Mouse (Mus musculus) liver, embryonic 11.5 days (tissue): Measurements from ENCODE around the gene Sipa1. TPM values are rescaled to one million over a fixed set of nuclear protein-coding genes. Genes with fewer than 3 reads are reported as not detected.

Experiments used
- ATAC-seq: fragments of 200-750 bp; cut with Nextera tagmentation; replicated peaks from 2 replicates; pipeline ENCODE4 v1.8.0; 2017; ENCODE audit warnings: moderate number of reproducible peaks, mild to moderate bottlenecking, moderate TSS enrichment, moderate library complexity; ENCODE audit not compliant: low FRiP score
- DNase-seq: peaks from one replicate; pipeline ENCODE4 v3.0.0-alpha.2; 2017; ENCODE audit warnings: low spot score
- H3K27ac ChIP-seq: fragments of 300-500 bp; sonication (generic); 2 replicates; pipeline ENCODE4 v1.5.1; 2014; ENCODE audit warnings: mild to moderate bottlenecking, low read depth, low read length, control low read depth
- H3K27me3 ChIP-seq: fragments of 300-500 bp; sonication (generic); replicated peaks from 2 replicates; pipeline ENCODE4 v1.6.1; 2014; ENCODE audit warnings: low read length, mixed read lengths; ENCODE audit not compliant: control insufficient read depth, insufficient read depth
- H3K36me3 ChIP-seq: fragments of 300-500 bp; sonication (generic); 2 replicates; pipeline ENCODE4 v1.6.1; 2014; ENCODE audit warnings: mild to moderate bottlenecking, low read length, moderate library complexity, mixed read lengths; ENCODE audit not compliant: control insufficient read depth, insufficient read depth
- H3K4me1 ChIP-seq: fragments of 300-500 bp; sonication (generic); replicated peaks from 2 replicates; pipeline ENCODE4 v1.6.1; 2014; ENCODE audit warnings: low read length, mixed read lengths; ENCODE audit not compliant: control insufficient read depth, insufficient read depth
- H3K4me2 ChIP-seq: fragments of 300-500 bp; sonication (generic); 2 replicates; pipeline ENCODE4 v1.6.1; 2014; ENCODE audit warnings: mild to moderate bottlenecking, control low read depth, moderate library complexity
- H3K4me3 ChIP-seq: fragments of 300-500 bp; sonication (generic); 2 replicates; pipeline ENCODE4 v1.5.1; 2014; ENCODE audit warnings: low read depth, low read length, control low read depth
- H3K9ac ChIP-seq: fragments of 300-500 bp; sonication (generic); 2 replicates; pipeline ENCODE4 v1.6.1; 2014; ENCODE audit warnings: low read depth, low read length, control low read depth
- H3K9me3 ChIP-seq: fragments of 300-500 bp; sonication (generic); 2 replicates; pipeline ENCODE4 v1.6.1; 2016; ENCODE audit warnings: low read length, inconsistent platforms, mixed read lengths; ENCODE audit not compliant: control insufficient read depth
- WGBS: fragments of 180-500 bp; shearing (Covaris S2); extraction: QIAGEN DNeasy Blood & Tissue Kit; methylation state at CpG from one replicate; pipeline ENCODE4 v1.1.7; 2014; 5-methylcytosine and 5-hydroxymethylcytosine counted together
- polyA plus RNA-seq: library from polyadenylated mRNA; unstranded; fragments of >200 nt; fragmentation: Nextera tagmentation; extraction: Ambion mirVana; gene quantifications from 2 replicates; pipeline ENCODE4 v1.2.1, GENCODE M21; 2014

Sipa1 gene
- polyA plus RNA-seq, 1 experiment from 2014 or later = 32.3 TPM

GRCm38 (mm10) chr19:5695849-5696462 lies 32.4 kb upstream of the Sipa1 start:
- 0 out of 2 replicates have a peak overlapping the region, but pooled peaks have one; percentile 26 for H3K4me2 ChIP-seq
- H3K4me3 ChIP-seq = no peak overlapping the region

GRCm38 (mm10) chr19:5693801-5694200 lies 30.3 kb upstream of the Sipa1 start:
- Histone ChIP-seq H3K36me3 (peaks cover 35% of the 10 kb centered on the region), H3K27me3 (no peaks in the 10 kb centered on the region), H3K9me3 (no peaks in the 10 kb centered on the region), H3K4me2 (no peak overlapping the region), H3K9ac (no peak overlapping the region), H3K4me1 (peaks cover 30% of the 10 kb centered on the region), H3K27ac (no peak overlapping the region), H3K4me3 (no peak overlapping the region)
- DNase-seq (no peak), ATAC-seq (no peak)
- WGBS = 91% methylated on average over 6 of the region's 6 CpGs

More at GRCm38 (mm10) chr19:5695849-5696462, 32.4 kb upstream of the Sipa1 start:
- Histone ChIP-seq H3K27ac (no peak overlapping the region), H3K9me3 (no peaks in the 10 kb centered on the region), H3K27me3 (no peaks in the 10 kb centered on the region), H3K9ac (no peak overlapping the region), H3K36me3 (peaks cover 44% of the 10 kb centered on the region), H3K4me1 (peaks cover 21% of the 10 kb centered on the region)
- DNase-seq (no peak), ATAC-seq (no peak)
- WGBS = 52% methylated on average over 41 of the region's 41 CpGs

DNA sequence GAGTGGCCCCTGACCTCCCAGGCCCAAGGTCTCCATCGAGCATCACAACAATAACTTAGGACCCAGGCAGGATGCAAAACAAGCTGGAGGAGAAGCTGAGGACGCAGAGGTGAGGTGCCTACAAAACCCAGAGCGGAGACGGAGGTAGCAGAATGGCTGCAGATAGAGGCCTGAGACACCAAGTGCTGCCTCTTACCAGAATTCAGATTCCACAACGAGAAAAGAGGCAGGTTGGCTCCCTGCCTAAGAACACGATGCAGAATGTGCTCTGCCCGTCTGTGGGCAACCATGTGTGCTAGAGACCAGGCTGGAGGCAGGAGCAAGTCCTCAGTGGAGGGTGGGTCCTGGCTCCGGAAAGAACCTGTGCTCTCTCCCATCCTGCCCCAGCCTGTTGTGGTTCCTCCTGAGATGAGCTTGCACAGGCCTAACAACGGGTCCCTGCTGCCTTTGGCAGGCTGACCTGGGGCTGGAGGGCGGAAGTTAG lies 29.4 kb upstream of the Sipa1 start:
- ATAC-seq (no peak), DNase-seq (no peak)
- H3K9me3 ChIP-seq = no peaks in the 10 kb centered on the region
- no peaks in the 10 kb centered on the region for H3K27me3 ChIP-seq
- peak overlapping the region; percentile 96 for H3K4me3 ChIP-seq
- peaks cover 29% of the 10 kb centered on the region for H3K36me3 ChIP-seq
- H3K9ac ChIP-seq = peak overlapping the region; percentile 91; the same call in 1 of the 2 replicates
- 68% methylated on average over 10 of the region's 10 CpGs for WGBS
- H3K4me1 ChIP-seq = peaks cover 32% of the 10 kb centered on the region
- H3K27ac ChIP-seq = peak overlapping the region; percentile 28
- H3K4me2 ChIP-seq = peak overlapping the region; percentile 99

GRCm38 (mm10) chr19:5692086-5692912 lies 28.8 kb upstream of the Sipa1 start:
- 48% methylated on average over 10 of the region's 10 CpGs for WGBS
- Histone ChIP-seq H3K9ac (peak overlapping the region; percentile 91; the same call in 1 of the 2 replicates), H3K27me3 (no peaks in the 10 kb centered on the region), H3K4me1 (peaks cover 39% of the 10 kb centered on the region), H3K27ac (peak overlapping the region; percentile 28), H3K4me2 (peak overlapping the region; percentile 99), H3K9me3 (no peaks in the 10 kb centered on the region), H3K4me3 (peak overlapping the region; percentile 96), H3K36me3 (peaks cover 24% of the 10 kb centered on the region)
- DNase-seq (no peak), ATAC-seq (no peak)

DNA sequence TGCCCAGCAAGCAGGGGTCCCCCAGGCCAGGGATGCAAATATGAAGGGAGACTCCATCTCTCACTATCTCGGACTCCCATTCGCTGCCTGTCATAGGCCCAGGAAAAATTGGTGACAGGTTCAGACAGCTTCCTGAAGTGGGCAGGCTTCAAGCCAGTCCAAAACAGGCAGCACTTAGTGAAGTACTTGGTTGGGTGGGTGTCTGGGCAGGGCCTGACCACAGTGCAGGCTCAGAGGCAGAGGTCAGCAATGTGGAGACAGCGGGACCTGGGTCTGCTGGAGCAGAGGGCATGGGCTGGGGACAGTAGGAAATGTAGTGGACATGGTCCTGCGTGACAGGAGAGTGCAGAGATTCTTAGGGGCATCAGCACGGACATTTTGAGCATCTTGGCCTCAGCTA lies 28.1 kb upstream of the Sipa1 start:
- H3K4me3 ChIP-seq = peak overlapping the region; percentile 96
- H3K4me2 ChIP-seq = peak overlapping the region; percentile 99
- peak overlapping the region; percentile 28; the same call in 1 of the 2 replicates for H3K27ac ChIP-seq
- 59% methylated on average over 5 of the region's 5 CpGs for whole genome bisulfite sequencing
- ATAC-seq (no peak), DNase-seq (no peak)
- H3K9me3 ChIP-seq = no peaks in the 10 kb centered on the region
- no peaks in the 10 kb centered on the region for H3K27me3 ChIP-seq
- H3K4me1 ChIP-seq = peaks cover 44% of the 10 kb centered on the region
- H3K36me3 ChIP-seq = peaks cover 20% of the 10 kb centered on the region
- peak overlapping the region; percentile 91 for H3K9ac ChIP-seq

GRCm38 (mm10) chr19:5690343-5690735 lies 26.8 kb upstream of the Sipa1 start:
- H3K27me3 ChIP-seq = no peaks in the 10 kb centered on the region
- peak overlapping the region; percentile 91 for H3K9ac ChIP-seq
- H3K4me2 ChIP-seq = peak overlapping the region; percentile 99
- H3K4me1 ChIP-seq = peaks cover 40% of the 10 kb centered on the region
- WGBS = 56% methylated on average over 15 of the region's 15 CpGs
- H3K27ac ChIP-seq = peak overlapping the region; percentile 87
- H3K4me3 ChIP-seq = peak overlapping the region; percentile 96
- peaks cover 28% of the 10 kb centered on the region for H3K36me3 ChIP-seq
- ATAC-seq = no peak
- no peak for DNase-seq
- no peaks in the 10 kb centered on the region for H3K9me3 ChIP-seq

DNA sequence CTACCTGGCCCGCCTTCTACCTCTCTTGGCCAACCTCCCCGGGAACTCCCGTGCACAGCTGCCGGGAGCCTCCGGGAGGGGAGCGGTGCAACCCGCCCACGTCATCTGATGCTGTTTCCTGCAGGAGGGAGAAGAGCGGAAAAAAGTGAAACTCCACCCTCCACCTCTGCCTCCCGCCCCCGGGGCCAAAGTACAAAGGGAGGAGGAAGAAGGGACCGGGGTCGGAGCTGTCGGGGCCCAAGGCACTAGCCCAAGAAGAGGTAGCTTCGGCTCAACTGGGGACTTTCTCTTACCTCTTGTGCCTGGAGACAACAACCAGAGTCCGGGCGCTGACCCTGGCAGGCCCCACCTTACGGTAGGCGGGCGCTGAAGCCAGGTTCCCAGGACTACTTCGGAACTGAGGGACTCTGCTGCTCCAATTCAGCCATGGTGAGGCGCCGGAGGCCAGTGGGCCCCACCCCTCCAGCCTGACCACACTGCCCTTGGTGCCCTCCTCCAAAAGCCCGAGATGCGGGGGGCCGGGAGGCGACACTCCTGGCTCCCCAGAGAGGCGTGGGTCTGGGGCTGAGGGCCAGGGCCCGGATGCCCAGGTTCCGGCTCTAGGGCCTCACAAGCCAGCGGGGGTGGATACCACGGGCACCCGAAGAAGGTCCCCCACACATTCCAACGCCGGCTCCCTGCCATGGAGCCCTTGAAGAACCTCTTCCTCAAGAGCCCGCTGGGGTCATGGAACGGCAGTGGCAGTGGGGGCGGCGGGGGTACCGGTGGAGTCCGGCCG lies 26.2 kb upstream of the Sipa1 start:
- no peaks in the 10 kb centered on the region for H3K27me3 ChIP-seq
- peak overlapping the region; percentile 96 for H3K4me3 ChIP-seq
- H3K27ac ChIP-seq = peak overlapping the region; percentile 87
- peak overlapping the region; percentile 91 for H3K9ac ChIP-seq
- H3K4me2 ChIP-seq = peak overlapping the region; percentile 99
- DNase-seq (peak; percentile 91), ATAC-seq (peak; percentile 73)
- peaks cover 40% of the 10 kb centered on the region for H3K4me1 ChIP-seq
- no peaks in the 10 kb centered on the region for H3K9me3 ChIP-seq
- WGBS = 6% methylated on average over 42 of the region's 42 CpGs
- H3K36me3 ChIP-seq = peaks cover 27% of the 10 kb centered on the region

DNA sequence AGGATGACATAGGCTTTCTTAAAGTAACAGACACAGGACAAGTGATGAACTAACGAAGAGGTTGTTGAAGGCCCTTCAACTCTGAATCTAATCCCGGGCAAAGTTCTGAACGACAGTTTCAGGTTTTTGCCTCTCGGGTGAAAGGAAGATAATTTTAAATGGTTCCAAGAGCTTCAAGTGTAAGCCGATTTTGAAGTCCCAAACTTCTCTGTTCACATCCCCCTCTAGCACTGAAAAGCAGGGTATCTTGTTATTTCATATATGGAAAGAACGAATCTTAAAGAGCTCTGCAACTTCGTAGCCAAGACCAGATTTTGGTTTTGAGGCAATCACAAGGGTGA lies 25.6 kb upstream of the Sipa1 start:
- Histone ChIP-seq H3K4me1 (peaks cover 40% of the 10 kb centered on the region), H3K4me3 (peak overlapping the region; percentile 96), H3K27me3 (no peaks in the 10 kb centered on the region), H3K9ac (peak overlapping the region; percentile 91), H3K9me3 (no peaks in the 10 kb centered on the region), H3K4me2 (peak overlapping the region; percentile 99), H3K36me3 (peaks cover 33% of the 10 kb centered on the region), H3K27ac (peak overlapping the region; percentile 87)
- DNase-seq (peak; percentile 52), ATAC-seq (no peak)
- WGBS = under 1% methylated on average over 7 of the region's 7 CpGs
